16 mouse cellular contexts compared by ENCODE assay signal in the genomic region with DNA sequence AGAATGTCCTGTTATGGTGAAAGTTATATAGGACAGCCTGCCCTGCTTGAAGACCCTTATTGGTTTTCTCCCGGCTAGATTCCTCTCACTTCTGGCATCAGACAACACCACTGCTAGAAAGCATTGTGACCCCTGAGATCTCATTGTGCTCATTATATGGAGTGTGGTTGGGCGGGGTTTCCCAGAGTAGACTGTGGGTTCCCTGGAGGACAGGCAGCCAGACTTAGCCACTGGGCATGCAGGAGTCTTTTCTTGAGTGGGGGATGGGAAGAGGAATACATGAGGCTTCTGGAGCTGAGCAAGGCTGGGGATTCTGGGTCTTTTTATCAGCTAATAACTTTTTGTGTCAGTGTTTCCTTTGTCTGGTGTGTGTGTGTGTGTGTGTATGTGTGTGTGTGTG.
DNase-seq lines count a peak whose midpoint lies in the region; ATAC-seq lines count a peak whose summit lies in the region.
"Had no signal": no experiment of that assay in that cellular context is flagged by ENCODE, and none has a peak within 500 bp of the region (broad histone marks: within the 10 kb centered on the region; RNA-seq: fewer than 3 reads in every experiment).

No protein-coding gene starts in this region.

- no peak overlapping the region for H3K27ac ChIP-seq in forebrain, embryonic 13.5 days
- H3K27ac ChIP-seq in limb, embryonic 15.5 days, result no peak overlapping the region
- no peak overlapping the region for H3K27ac ChIP-seq in neural tube, embryonic 15.5 days (replicated peaks)
- H3K27ac ChIP-seq in liver, embryonic 12.5 days, result no peak overlapping the region
- H3K27ac ChIP-seq: liver, embryonic 13.5 days; stomach, embryonic 15.5 days had no signal

- no peaks in the 10 kb centered on the region for H3K36me3 ChIP-seq in forebrain, embryonic 13.5 days (ENCODE audit: poor library complexity, severe bottlenecking)
- no peaks in the 10 kb centered on the region for H3K36me3 ChIP-seq in limb, embryonic 15.5 days
- no peaks in the 10 kb centered on the region for H3K36me3 ChIP-seq in neural tube, embryonic 15.5 days
- H3K36me3 ChIP-seq in liver, embryonic 12.5 days, result no peaks in the 10 kb centered on the region
- H3K36me3 ChIP-seq: liver, embryonic 13.5 days; stomach, embryonic 15.5 days had no signal

- H3K4me1 ChIP-seq in forebrain, embryonic 13.5 days, result peaks cover 20% of the 10 kb centered on the region
- H3K4me1 ChIP-seq in limb, embryonic 15.5 days, result peaks cover 6% of the 10 kb centered on the region; the same call in 1 of the 2 replicates
- H3K4me1 ChIP-seq in neural tube, embryonic 15.5 days, result peaks cover 17% of the 10 kb centered on the region
- no peaks in the 10 kb centered on the region for H3K4me1 ChIP-seq in liver, embryonic 12.5 days
- H3K4me1 ChIP-seq: liver, embryonic 13.5 days; stomach, embryonic 15.5 days had no signal

- peak; percentile 19 for DNase-seq in left cerebral cortex, postnatal 4 days
- no peak for DNase-seq in left cerebral cortex, adult 8-10 months (ENCODE audit: low spot score in 2 of 2)
- no peak for DNase-seq in urinary bladder, postnatal 10 days (ENCODE audit: low spot score)
- no peak for DNase-seq in gastrocnemius, postnatal 4 days (ENCODE audit: low spot score in 2 of 2)
- DNase-seq: adrenal gland, postnatal 10 days; B cell, adult 2 months; cerebellum, adult 11-12 months; liver, embryonic 13.5 days; right cerebral cortex, postnatal 14 days had no signal

- 25% methylated on average over 2 of the region's 2 CpGs for WGBS in forebrain, embryonic 13.5 days
- WGBS in limb, embryonic 15.5 days, result 36% methylated on average over 2 of the region's 2 CpGs
- WGBS in neural tube, embryonic 15.5 days, result 30% methylated on average over 2 of the region's 2 CpGs
- 55% methylated on average over 2 of the region's 2 CpGs for whole genome bisulfite sequencing in liver, embryonic 12.5 days (ENCODE audit: insufficient replicate concordance)

- H3K9me3 ChIP-seq in forebrain, embryonic 13.5 days (replicated peaks), result no peaks in the 10 kb centered on the region
- H3K9me3 ChIP-seq in limb, embryonic 15.5 days, result no peaks in the 10 kb centered on the region
- H3K9me3 ChIP-seq in neural tube, embryonic 15.5 days (replicated peaks), result no peaks in the 10 kb centered on the region
- H3K9me3 ChIP-seq in liver, embryonic 12.5 days (replicated peaks), result no peaks in the 10 kb centered on the region
- H3K9me3 ChIP-seq: liver, embryonic 13.5 days; megakaryocyte, embryonic 14.5 days; stomach, embryonic 15.5 days had no signal

- H3K4me2 ChIP-seq in forebrain, embryonic 13.5 days, result no peak overlapping the region
- H3K4me2 ChIP-seq in limb, embryonic 15.5 days, result no peak overlapping the region
- no peak overlapping the region for H3K4me2 ChIP-seq in neural tube, embryonic 15.5 days
- H3K4me2 ChIP-seq in liver, embryonic 12.5 days, result no peak overlapping the region
- H3K4me2 ChIP-seq: liver, embryonic 13.5 days; stomach, embryonic 15.5 days had no signal

- ATAC-seq in forebrain, embryonic 13.5 days, result peak; percentile 57; the same call in 1 of the 2 replicates
- ATAC-seq in limb, embryonic 15.5 days (ENCODE audit: insufficient number of reproducible peaks, low FRiP score, low TSS enrichment, low read depth), result peak; percentile 69; the same call in 1 of the 2 replicates
- peak; percentile 49; the same call in 1 of the 2 replicates for ATAC-seq in neural tube, embryonic 15.5 days (ENCODE audit: low FRiP score)
- no peak for ATAC-seq in liver, embryonic 12.5 days

- no peak overlapping the region for H3K9ac ChIP-seq in forebrain, embryonic 13.5 days
- no peak overlapping the region for H3K9ac ChIP-seq in limb, embryonic 15.5 days
- H3K9ac ChIP-seq in neural tube, embryonic 15.5 days (replicated peaks), result no peak overlapping the region
- H3K9ac ChIP-seq in liver, embryonic 12.5 days, result no peak overlapping the region
- H3K9ac ChIP-seq: liver, embryonic 13.5 days; stomach, embryonic 15.5 days had no signal

- intact Hi-C loops in left cerebral cortex, postnatal 4 days (cut with DNase I), result no loop called here

- H3K4me3 ChIP-seq in forebrain, embryonic 13.5 days, result no peak overlapping the region
- no peak overlapping the region for H3K4me3 ChIP-seq in limb, embryonic 15.5 days
- H3K4me3 ChIP-seq in neural tube, embryonic 15.5 days (replicated peaks), result no peak overlapping the region
- no peak overlapping the region for H3K4me3 ChIP-seq in liver, embryonic 12.5 days
- H3K4me3 ChIP-seq: erythroblast, embryonic 14.5 days; liver, embryonic 13.5 days; megakaryocyte, embryonic 14.5 days; stomach, embryonic 15.5 days had no signal

- no peaks in the 10 kb centered on the region for H3K27me3 ChIP-seq in forebrain, embryonic 13.5 days
- no peaks in the 10 kb centered on the region for H3K27me3 ChIP-seq in limb, embryonic 15.5 days
- no peaks in the 10 kb centered on the region for H3K27me3 ChIP-seq in neural tube, embryonic 15.5 days (replicated peaks)
- no peaks in the 10 kb centered on the region for H3K27me3 ChIP-seq in liver, embryonic 12.5 days (replicated peaks)
- H3K27me3 ChIP-seq: liver, embryonic 13.5 days; megakaryocyte, embryonic 14.5 days; stomach, embryonic 15.5 days had no signal
